Mouse (Mus musculus): ENCODE results near the gene Sema3a. TPM values are rescaled to one million over a fixed set of nuclear protein-coding genes. Genes with fewer than 3 reads are reported as not detected.
A peak's percentile ranks its signal among the peaks of the same experiment; 100 is the strongest.
"Not testable (repeated sequence)": the region's sequence is repeated elsewhere in the genome, so short reads cannot be mapped to it uniquely, and the experiment has no call there.

Sema3a gene
- total RNA-seq, 1 experiment, result 0.62 TPM

GRCm38 (mm10) chr5:13594422-13594821 is 469.2 kb downstream of the Sema3a start:
- Histone ChIP-seq H3K9me3 (ENCODE audit: control insufficient read depth, insufficient read depth, low read depth, low read length) (no peaks in the 10 kb centered on the region), H3K4me1 (ENCODE audit: control insufficient read depth in 2 of 2, insufficient read depth in 2 of 2, low read length in 2 of 2, poor library complexity in 1 of 2) (no peaks in the 10 kb centered on the region), H3K9ac (ENCODE audit: insufficient read depth, low read depth, low read length, poor library complexity, severe bottlenecking) (no peak overlapping the region), H3K27ac (ENCODE audit: insufficient read depth, low read depth, low read length, poor library complexity, severe bottlenecking) (no peak overlapping the region), H3K4me3 (ENCODE audit: insufficient read depth in 1 of 2, low read depth in 1 of 2, low read length in 2 of 2, poor library complexity in 1 of 2, severe bottlenecking in 1 of 2) (no peak overlapping the region), H3K36me3 (ENCODE audit: control insufficient read depth, insufficient read depth, low read length, poor library complexity, severe bottlenecking) (no peaks in the 10 kb centered on the region)
- DNase-seq (ENCODE audit: low read depth, low spot score), result no peak
- in situ Hi-C loops (cut with MboI; ENCODE audit: low sequenced_read_pairs in 2 of 2, unreplicated experiment in 2 of 2), result no loop called here
- TF ChIP-seq ZNF384 (IDR thresholded peaks at IDR 0.05; ENCODE audit: low read depth, low read length) (no peak), HCFC1 (IDR thresholded peaks at IDR 0.05; ENCODE audit: borderline replicate concordance, insufficient read depth, low read length) (no peak), MAFK (IDR thresholded peaks at IDR 0.05; ENCODE audit: insufficient read depth, low read depth, low read length) (peak; percentile 69; the same call in 1 of the 2 replicates)

- H3K27ac ChIP-seq (ENCODE audit: insufficient read depth, low read depth, low read length, poor library complexity, severe bottlenecking), result no peak overlapping the region
- DNase-seq (ENCODE audit: low read depth, low spot score), result no peak
- no peak for TF ChIP-seq MAFK (IDR thresholded peaks at IDR 0.05; ENCODE audit: insufficient read depth, low read depth, low read length)
- no peak for TF ChIP-seq ZC3H11A (IDR thresholded peaks at IDR 0.05; ENCODE audit: borderline replicate concordance, low read depth, low read length)
- no peak for TF ChIP-seq CHD2 (IDR thresholded peaks at IDR 0.05; ENCODE audit: low read depth, low read length)
- TF ChIP-seq ZNF384 (IDR thresholded peaks at IDR 0.05; ENCODE audit: low read depth, low read length), result no peak
- no peak for TF ChIP-seq HCFC1 (IDR thresholded peaks at IDR 0.05; ENCODE audit: borderline replicate concordance, insufficient read depth, low read length)
- H3K4me3 ChIP-seq (ENCODE audit: insufficient read depth in 1 of 2, low read depth in 1 of 2, low read length in 2 of 2, poor library complexity in 1 of 2, severe bottlenecking in 1 of 2), result no peak overlapping the region
- no peak overlapping the region for H3K9ac ChIP-seq (ENCODE audit: insufficient read depth, low read depth, low read length, poor library complexity, severe bottlenecking)
- in situ Hi-C loops (cut with MboI; ENCODE audit: low sequenced_read_pairs in 2 of 2, unreplicated experiment in 2 of 2), result no loop called here
- no peaks in the 10 kb centered on the region for H3K36me3 ChIP-seq (ENCODE audit: control insufficient read depth, insufficient read depth, low read length, poor library complexity, severe bottlenecking)
- no peaks in the 10 kb centered on the region for H3K9me3 ChIP-seq (ENCODE audit: control insufficient read depth, insufficient read depth, low read depth, low read length)
- peaks cover 0 to 5% of the 10 kb centered on the region in 2 experiments; a peak in 2 of 4 replicates for H3K4me1 ChIP-seq (ENCODE audit: control insufficient read depth in 2 of 2, insufficient read depth in 2 of 2, low read length in 2 of 2, poor library complexity in 1 of 2)
Observed at GRCm38 (mm10) chr5:13611631-13612030, 486.4 kb downstream of the Sema3a start.

DNA sequence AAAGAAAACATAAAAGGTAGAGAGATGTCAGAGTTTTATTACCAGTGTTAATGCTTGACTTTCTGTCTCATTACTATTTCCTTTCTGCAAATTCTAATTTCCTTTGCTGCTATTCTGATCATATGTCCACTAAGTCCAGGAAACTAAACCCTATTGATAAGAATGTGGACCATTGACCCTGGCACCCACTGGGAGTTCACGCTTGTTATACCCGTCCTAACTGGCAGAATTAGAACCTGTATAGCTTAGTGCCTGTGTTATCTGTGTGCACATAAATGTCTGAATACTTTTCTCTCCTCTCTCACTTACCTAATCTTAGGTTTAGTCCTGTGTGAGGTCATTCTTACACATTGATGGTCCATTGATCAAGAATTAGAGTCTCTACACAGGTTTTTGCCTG is 486.9 kb downstream of the Sema3a start:
- in situ Hi-C loops (cut with MboI; ENCODE audit: low sequenced_read_pairs in 2 of 2, unreplicated experiment in 2 of 2), result no loop called here
- TF ChIP-seq MAFK (IDR thresholded peaks at IDR 0.05; ENCODE audit: insufficient read depth, low read depth, low read length), result no peak
- TF ChIP-seq ZC3H11A (IDR thresholded peaks at IDR 0.05; ENCODE audit: borderline replicate concordance, low read depth, low read length), result no peak
- TF ChIP-seq CHD2 (IDR thresholded peaks at IDR 0.05; ENCODE audit: low read depth, low read length), result no peak
- no peak for TF ChIP-seq HCFC1 (IDR thresholded peaks at IDR 0.05; ENCODE audit: borderline replicate concordance, insufficient read depth, low read length)
- TF ChIP-seq ZNF384 (IDR thresholded peaks at IDR 0.05; ENCODE audit: low read depth, low read length), result no peak
- DNase-seq (ENCODE audit: low read depth, low spot score), result no peak
- no peak overlapping the region for H3K4me3 ChIP-seq (ENCODE audit: insufficient read depth in 1 of 2, low read depth in 1 of 2, low read length in 2 of 2, poor library complexity in 1 of 2, severe bottlenecking in 1 of 2)
- H3K36me3 ChIP-seq (ENCODE audit: control insufficient read depth, insufficient read depth, low read length, poor library complexity, severe bottlenecking), result no peaks in the 10 kb centered on the region
- no peaks in the 10 kb centered on the region for H3K9me3 ChIP-seq (ENCODE audit: control insufficient read depth, insufficient read depth, low read depth, low read length)
- H3K27ac ChIP-seq (ENCODE audit: insufficient read depth, low read depth, low read length, poor library complexity, severe bottlenecking), result no peak overlapping the region
- peaks cover 0 to 5% of the 10 kb centered on the region in 2 experiments; a peak in 2 of 4 replicates for H3K4me1 ChIP-seq (ENCODE audit: control insufficient read depth in 2 of 2, insufficient read depth in 2 of 2, low read length in 2 of 2, poor library complexity in 1 of 2)
- H3K9ac ChIP-seq (ENCODE audit: insufficient read depth, low read depth, low read length, poor library complexity, severe bottlenecking), result no peak overlapping the region

DNA sequence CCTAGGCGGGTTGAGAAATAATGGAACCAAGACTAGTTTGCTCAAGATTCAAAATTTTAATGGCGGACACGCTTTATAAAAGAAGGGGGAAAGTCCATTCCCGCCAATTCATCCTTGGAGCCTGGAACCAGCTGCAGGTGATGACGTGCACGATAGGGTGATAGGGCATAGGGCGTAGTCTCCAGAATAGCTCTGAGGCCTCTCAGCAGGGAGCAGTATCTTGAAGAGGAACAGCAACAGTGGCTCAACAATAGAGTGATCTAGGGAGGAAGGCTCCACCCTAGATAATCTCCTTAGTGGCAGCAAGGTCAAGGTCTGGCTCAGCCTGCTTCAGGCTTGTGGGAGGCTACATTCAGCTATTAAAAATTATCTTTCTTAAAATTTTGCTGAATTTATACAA is 489.4 kb downstream of the Sema3a start:
- H3K9me3 ChIP-seq (ENCODE audit: control insufficient read depth, insufficient read depth, low read depth, low read length); H3K36me3 ChIP-seq (ENCODE audit: control insufficient read depth, insufficient read depth, low read length, poor library complexity, severe bottlenecking); H3K4me3 ChIP-seq (ENCODE audit: insufficient read depth in 1 of 2, low read depth in 1 of 2, low read length in 2 of 2, poor library complexity in 1 of 2, severe bottlenecking in 1 of 2); H3K9ac ChIP-seq (ENCODE audit: insufficient read depth, low read depth, low read length, poor library complexity, severe bottlenecking); in situ Hi-C loops (cut with MboI; ENCODE audit: low sequenced_read_pairs in 2 of 2, unreplicated experiment in 2 of 2); H3K4me1 ChIP-seq (ENCODE audit: control insufficient read depth in 2 of 2, insufficient read depth in 2 of 2, low read length in 2 of 2, poor library complexity in 1 of 2): not testable (repeated sequence)
- peak; percentile 54; the same call in 1 of the 2 replicates for TF ChIP-seq CHD2 (IDR thresholded peaks at IDR 0.05; ENCODE audit: low read depth, low read length)
- peak overlapping the region; percentile 74 for H3K27ac ChIP-seq (ENCODE audit: insufficient read depth, low read depth, low read length, poor library complexity, severe bottlenecking)
- peak; percentile 54 for DNase-seq (ENCODE audit: low read depth, low spot score)

GRCm38 (mm10) chr5:13615907-13616306 is 490.7 kb downstream of the Sema3a start:
- in situ Hi-C loops (cut with MboI; ENCODE audit: low sequenced_read_pairs in 2 of 2, unreplicated experiment in 2 of 2), result no loop called here
- Histone ChIP-seq H3K9ac (ENCODE audit: insufficient read depth, low read depth, low read length, poor library complexity, severe bottlenecking) (no peak overlapping the region), H3K4me3 (ENCODE audit: insufficient read depth in 1 of 2, low read depth in 1 of 2, low read length in 2 of 2, poor library complexity in 1 of 2, severe bottlenecking in 1 of 2) (no peak overlapping the region), H3K27ac (ENCODE audit: insufficient read depth, low read depth, low read length, poor library complexity, severe bottlenecking) (no peak overlapping the region), H3K4me1 (ENCODE audit: control insufficient read depth in 2 of 2, insufficient read depth in 2 of 2, low read length in 2 of 2, poor library complexity in 1 of 2) (peaks cover 5% of the 10 kb centered on the region in 2 experiments; a peak in 3 of 4 replicates), H3K36me3 (ENCODE audit: control insufficient read depth, insufficient read depth, low read length, poor library complexity, severe bottlenecking) (no peaks in the 10 kb centered on the region), H3K9me3 (ENCODE audit: control insufficient read depth, insufficient read depth, low read depth, low read length) (no peaks in the 10 kb centered on the region)
- TF ChIP-seq MAFK (IDR thresholded peaks at IDR 0.05; ENCODE audit: insufficient read depth, low read depth, low read length) (no peak), ZNF384 (IDR thresholded peaks at IDR 0.05; ENCODE audit: low read depth, low read length) (no peak)
- DNase-seq (ENCODE audit: low read depth, low spot score), result no peak

Data from ES-E14 (cell line).